Mouse (Mus musculus) monocyte, adult 5-6 weeks (primary cell): ENCODE measurements around the gene Gprc5b. TPM values are rescaled to one million over a fixed set of nuclear protein-coding genes. Genes with fewer than 3 reads are reported as not detected.

ENCODE experiments used
- ATAC-seq: fragments of 153-309, 156-312 bp; replicated peaks from 2 replicates; pipeline ENCODE4 v1.8.0; 2017; ENCODE audit warnings: mild to moderate bottlenecking; ENCODE audit not compliant: low TSS enrichment, insufficient number of reproducible peaks, severe bottlenecking, poor library complexity, low FRiP score
- total RNA-seq: library from RNA; stranded (forward); fragments of 200-1000, 200-491, 200-594 nt; gene quantifications from 3 replicates; pipeline ENCODE4 v1.2.3, GENCODE M21; 2017

Gprc5b gene
- total RNA-seq, 1 experiment from 2014 or later = not detected

DNA sequence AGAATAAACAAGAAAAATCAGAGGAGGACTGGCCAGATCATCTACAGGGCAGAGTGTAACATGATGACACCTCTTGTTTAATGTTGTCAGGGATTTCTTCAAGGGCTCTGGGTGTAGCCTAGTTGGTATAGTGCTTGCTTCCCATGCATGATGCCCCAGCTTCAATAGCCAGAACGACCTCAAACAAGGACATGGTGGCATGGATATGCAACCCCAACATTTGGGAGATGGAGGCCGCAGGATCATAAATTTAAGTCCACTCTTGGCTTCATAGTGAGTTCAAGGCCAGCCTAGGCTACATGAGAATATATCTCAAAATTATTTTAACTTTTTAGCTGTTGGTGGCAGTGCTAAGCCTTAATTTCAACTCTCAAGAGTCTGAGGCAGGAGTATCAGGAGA, 67.7 kb downstream of the Gprc5b start:
- ATAC-seq = no peak

GRCm38 (mm10) chr7:118926516-118927260, 68.3 kb downstream of the Gprc5b start:
- no peak for ATAC-seq

GRCm38 (mm10) chr7:118925547-118925946, 69.5 kb downstream of the Gprc5b start:
- no peak for ATAC-seq

GRCm38 (mm10) chr7:118922441-118923202, 72.4 kb downstream of the Gprc5b start:
- ATAC-seq = no peak

Other genes starting within 250 kb of the Gprc5b start
- 0.38 TPM in 1 of 3 replicates, not detected in the others for gene Iqck, start 139.5 kb downstream of the Gprc5b start, total RNA-seq
- gene Knop1, start 139.0 kb downstream of the Gprc5b start, total RNA-seq = 10.1 to 19.7 TPM (median 15.1 TPM) in 3 replicates
- 0.21 TPM in 1 of 3 replicates, not detected in the others for gene Gpr139, start 189.4 kb upstream of the Gprc5b start, total RNA-seq